In genomic region chr2:9681691-9682152, GRCm38 (mm10) we compare ENCODE assay signal across 9 mouse cellular contexts.
DNase-seq lines count a peak whose midpoint lies in the region; ATAC-seq and TF ChIP-seq lines count a peak whose summit lies in the region.
"Had no signal": no experiment of that assay in that cellular context is flagged by ENCODE, and none has a peak within 500 bp of the region (broad histone marks: within the 10 kb centered on the region; RNA-seq: fewer than 3 reads in every experiment).

No protein-coding gene starts in this region.

- no peaks in the 10 kb centered on the region for H3K4me1 ChIP-seq in kidney, postnatal 0 days (replicated peaks; ENCODE audit: insufficient read depth, low read length)
- no peaks in the 10 kb centered on the region for H3K4me1 ChIP-seq in heart, embryonic 10.5 days
- H3K4me1 ChIP-seq in lung, embryonic 16.5 days (replicated peaks; ENCODE audit: control insufficient read depth, insufficient read depth, low read length), result no peaks in the 10 kb centered on the region
- no peaks in the 10 kb centered on the region for H3K4me1 ChIP-seq in intestine, postnatal 0 days (replicated peaks; ENCODE audit: control insufficient read depth, insufficient read depth, low read length)

- TF ChIP-seq CTCF in kidney, postnatal 0 days (IDR thresholded peaks at IDR 0.05; ENCODE audit: low read depth), result no peak
- no peak for TF ChIP-seq CTCF in intestine, postnatal 0 days (IDR thresholded peaks at IDR 0.05; ENCODE audit: low read depth)

- no peak overlapping the region for H3K4me3 ChIP-seq in kidney, postnatal 0 days (replicated peaks; ENCODE audit: low read depth, low read length)
- no peak overlapping the region for H3K4me3 ChIP-seq in heart, embryonic 10.5 days
- no peak overlapping the region for H3K4me3 ChIP-seq in lung, embryonic 16.5 days (ENCODE audit: low read length)
- H3K4me3 ChIP-seq in intestine, postnatal 0 days (ENCODE audit: low read depth, low read length), result no peak overlapping the region

- no peaks in the 10 kb centered on the region for H3K9me3 ChIP-seq in kidney, postnatal 0 days (replicated peaks; ENCODE audit: low read length)
- H3K9me3 ChIP-seq in heart, embryonic 10.5 days, result no peaks in the 10 kb centered on the region
- H3K9me3 ChIP-seq in lung, embryonic 16.5 days (ENCODE audit: control insufficient read depth, low read length), result no peaks in the 10 kb centered on the region
- H3K9me3 ChIP-seq in intestine, postnatal 0 days (ENCODE audit: control insufficient read depth), result no peaks in the 10 kb centered on the region

- H3K9ac ChIP-seq in kidney, postnatal 0 days (ENCODE audit: low read depth, low read length), result no peak overlapping the region
- no peak overlapping the region for H3K9ac ChIP-seq in lung, embryonic 16.5 days (ENCODE audit: low read length)
- H3K9ac ChIP-seq in intestine, postnatal 0 days (ENCODE audit: low read depth, low read length), result no peak overlapping the region

- no peak overlapping the region for H3K4me2 ChIP-seq in kidney, postnatal 0 days (ENCODE audit: low read length)
- H3K4me2 ChIP-seq in lung, embryonic 16.5 days (ENCODE audit: low read depth, low read length), result no peak overlapping the region
- H3K4me2 ChIP-seq in intestine, postnatal 0 days (replicated peaks; ENCODE audit: low read depth), result no peak overlapping the region

- H3K27ac ChIP-seq in kidney, postnatal 0 days, result no peak overlapping the region
- H3K27ac ChIP-seq in heart, embryonic 10.5 days, result 0 out of 2 replicates have a peak overlapping the region, but pooled peaks have one; percentile 37
- no peak overlapping the region for H3K27ac ChIP-seq in lung, embryonic 16.5 days (ENCODE audit: low read length)
- H3K27ac ChIP-seq in intestine, postnatal 0 days (ENCODE audit: low read depth, low read length), result no peak overlapping the region

- no peaks in the 10 kb centered on the region for H3K27me3 ChIP-seq in kidney, postnatal 0 days (ENCODE audit: insufficient read depth, low read length)
- no peaks in the 10 kb centered on the region for H3K27me3 ChIP-seq in heart, embryonic 10.5 days (ENCODE audit: insufficient read depth, poor library complexity, severe bottlenecking)
- H3K27me3 ChIP-seq in lung, embryonic 16.5 days (ENCODE audit: control insufficient read depth, insufficient read depth, low read depth, low read length), result no peaks in the 10 kb centered on the region
- H3K27me3 ChIP-seq in intestine, postnatal 0 days (replicated peaks; ENCODE audit: control insufficient read depth, insufficient read depth, low read length), result no peaks in the 10 kb centered on the region

- H3K36me3 ChIP-seq in kidney, postnatal 0 days (ENCODE audit: insufficient read depth, low read length), result no peaks in the 10 kb centered on the region
- no peaks in the 10 kb centered on the region for H3K36me3 ChIP-seq in heart, embryonic 10.5 days
- H3K36me3 ChIP-seq in lung, embryonic 16.5 days (ENCODE audit: control insufficient read depth, insufficient read depth, low read length), result no peaks in the 10 kb centered on the region
- no peaks in the 10 kb centered on the region for H3K36me3 ChIP-seq in intestine, postnatal 0 days (ENCODE audit: control insufficient read depth, insufficient read depth)

- peak; percentile 10 for DNase-seq in kidney, postnatal 0 days (ENCODE audit: low spot score)
- DNase-seq in kidney, adult 8-10 months, result no peak
- no peak for DNase-seq in heart, embryonic 10.5 days (ENCODE audit: low spot score)
- peak; percentile 74 for DNase-seq in thymus, postnatal 14 days
- no peak for DNase-seq in frontal cortex, postnatal 10 days (ENCODE audit: low spot score in 2 of 2)
- no peak for DNase-seq in cerebellum, adult 11 months
- DNase-seq: kidney, adult 18-20 months had no signal

- no peak for ATAC-seq in kidney, postnatal 0 days (replicated peaks; ENCODE audit: low FRiP score, low read depth)
- ATAC-seq in lung, embryonic 16.5 days (ENCODE audit: low read depth), result 0 out of 2 replicates have a peak, but pooled peaks have one; percentile 10
- ATAC-seq in intestine, postnatal 0 days, result no peak

- WGBS in kidney, postnatal 0 days, result 54% methylated on average over 7 of the region's 7 CpGs
- WGBS in heart, embryonic 10.5 days, result 44% methylated on average over 7 of the region's 7 CpGs
- 21% methylated on average over 7 of the region's 7 CpGs for WGBS in lung, embryonic 16.5 days
- WGBS in intestine, postnatal 0 days, result 43% methylated on average over 7 of the region's 7 CpGs

Comparison
In these comparisons a context has a peak if more than half of its experiments do, and no peak if none do; other contexts are left out.
1. DNase-seq: peak in kidney, postnatal 0 days (single experiment) and thymus, postnatal 14 days (single experiment); none in kidney, adult 8-10 months (0 of 2), heart, embryonic 10.5 days (single experiment), frontal cortex, postnatal 10 days (0 of 2) and cerebellum, adult 11 months (single experiment).